Mouse (Mus musculus): Measurements from ENCODE around the gene Hhat.

The Hhat gene

GRCm38 (mm10) chr1:192650023-192650422 is 121.0 kb downstream of the Hhat start:
- DNase-seq, result no peak

- no peak for DNase-seq
These were observed 121.8 kb downstream of the Hhat start for GRCm38 (mm10) chr1:192649233-192649632.

- DNase-seq, result no peak
These were observed 123.7 kb downstream of the Hhat start for GRCm38 (mm10) chr1:192647361-192647760.

GRCm38 (mm10) chr1:192642126-192642525 is 128.9 kb downstream of the Hhat start:
- DNase-seq, result no peak

- no peak for DNase-seq
These were observed 131.8 kb downstream of the Hhat start for GRCm38 (mm10) chr1:192639175-192639574.

GRCm38 (mm10) chr1:192621843-192622242 is 149.2 kb downstream of the Hhat start:
- DNase-seq, result no peak

GRCm38 (mm10) chr1:192613271-192613670 is 157.8 kb downstream of the Hhat start:
- DNase-seq, result no peak

- DNase-seq, result no peak
These were observed 158.9 kb downstream of the Hhat start for GRCm38 (mm10) chr1:192611996-192612739.

- no peak for DNase-seq
These were observed 164.1 kb downstream of the Hhat start for GRCm38 (mm10) chr1:192606876-192607275.

- no peak for DNase-seq
These were observed 166.6 kb downstream of the Hhat start for GRCm38 (mm10) chr1:192604413-192604812.

- no peak for DNase-seq
These were observed 167.5 kb downstream of the Hhat start for GRCm38 (mm10) chr1:192603556-192603955.

- DNase-seq, result no peak
These were observed 169.8 kb downstream of the Hhat start for GRCm38 (mm10) chr1:192601206-192601605.

- DNase-seq, result no peak
These were observed 171.3 kb downstream of the Hhat start for GRCm38 (mm10) chr1:192599746-192600145.

- peak; percentile 34 to 35 for DNase-seq
These were observed 172.6 kb downstream of the Hhat start for GRCm38 (mm10) chr1:192598380-192598779.

- DNase-seq, result no peak
These were observed 175.6 kb downstream of the Hhat start for GRCm38 (mm10) chr1:192595426-192595825.

- DNase-seq, result no peak
These were observed 177.5 kb downstream of the Hhat start for GRCm38 (mm10) chr1:192593492-192593891.

- no peak for DNase-seq
These were observed 183.6 kb downstream of the Hhat start for GRCm38 (mm10) chr1:192587451-192587850.

- DNase-seq, result no peak
These were observed 185.7 kb downstream of the Hhat start for GRCm38 (mm10) chr1:192585289-192585688.

- no peak for DNase-seq
These were observed 188.1 kb downstream of the Hhat start for GRCm38 (mm10) chr1:192582921-192583320.

GRCm38 (mm10) chr1:192564691-192565090 is 206.3 kb downstream of the Hhat start:
- no peak for DNase-seq

- DNase-seq, result no peak
These were observed 211.7 kb downstream of the Hhat start for GRCm38 (mm10) chr1:192559341-192559740.

- DNase-seq, result no peak
These were observed 212.9 kb downstream of the Hhat start for GRCm38 (mm10) chr1:192557978-192558594.

- DNase-seq, result no peak
These were observed 215.5 kb downstream of the Hhat start for GRCm38 (mm10) chr1:192555516-192555915.

- DNase-seq, result no peak
These were observed 220.5 kb downstream of the Hhat start for GRCm38 (mm10) chr1:192550561-192550960.

- DNase-seq, result no peak
These were observed 224.2 kb downstream of the Hhat start for GRCm38 (mm10) chr1:192546843-192547242.

All from thymus, postnatal 36 days (tissue).